Mouse (Mus musculus) C2C12 (cell line): ENCODE results near the gene Zswim3.

Experiments used
- CTCF ChIP-seq: IDR thresholded peaks from one replicate; pipeline ENCODE4 v1.5.1; 2011; ENCODE audit not compliant: control insufficient read depth, insufficient read depth, insufficient read length
- MAX ChIP-seq: IDR thresholded peaks from one replicate; pipeline ENCODE4 v1.6.1; 2011; ENCODE audit warnings: mild to moderate bottlenecking, control low read depth
- MYOD1 ChIP-seq: IDR thresholded peaks from one replicate; pipeline ENCODE4 v1.6.1; 2011; ENCODE audit warnings: low read depth; ENCODE audit not compliant: control insufficient read depth, insufficient read length

DNA sequence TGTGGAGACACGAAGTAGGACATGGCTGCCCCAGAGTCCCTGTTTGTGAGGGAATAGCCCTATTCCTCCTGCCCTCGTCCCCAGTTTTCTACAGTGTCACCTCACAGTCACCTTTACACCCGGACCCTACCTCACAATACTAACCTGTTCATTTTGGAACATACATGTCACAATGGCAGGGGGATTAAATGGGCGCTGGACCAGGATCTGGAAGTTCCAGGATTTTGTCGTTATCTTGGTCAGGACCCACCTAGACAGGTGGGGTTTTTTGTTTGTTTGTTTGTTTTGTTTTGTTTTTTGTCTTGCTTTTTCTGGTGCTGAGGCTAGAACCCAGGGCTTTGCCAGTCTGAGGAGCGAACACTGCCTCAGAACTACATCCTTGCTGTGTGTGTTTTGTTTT, 23.5 kb downstream of the Zswim3 start, which contains the start of gene Spata25:
- TF ChIP-seq MAX (no peak), CTCF (no peak), MYOD1 (no peak)
